21 mouse cellular contexts compared by ENCODE assay signal in genomic region chr17:70836820-70837219, GRCm38 (mm10). TPM values are rescaled to one million over a fixed set of nuclear protein-coding genes. Genes with fewer than 3 reads are reported as not detected.
DNase-seq lines count a peak whose midpoint lies in the region; ATAC-seq and TF ChIP-seq lines count a peak whose summit lies in the region.
"Had no signal": no experiment of that assay in that cellular context is flagged by ENCODE, and none has a peak within 500 bp of the region (broad histone marks: within the 10 kb centered on the region; RNA-seq: fewer than 3 reads in every experiment).

No protein-coding gene starts in this region.

- H3K36me3 ChIP-seq in forebrain, embryonic 15.5 days, result no peaks in the 10 kb centered on the region
- no peaks in the 10 kb centered on the region for H3K36me3 ChIP-seq in forebrain, embryonic 14.5 days (ENCODE audit: control insufficient read depth, insufficient read depth, low read length)
- H3K36me3 ChIP-seq in ES-E14 (ENCODE audit: control insufficient read depth, insufficient read depth, low read length, poor library complexity, severe bottlenecking), result peaks cover 16% of the 10 kb centered on the region
- H3K36me3 ChIP-seq: hindbrain, embryonic 15.5 days; liver, embryonic 15.5 days had no signal

- H3K9ac ChIP-seq in forebrain, embryonic 15.5 days (replicated peaks), result no peak overlapping the region
- H3K9ac ChIP-seq in forebrain, embryonic 14.5 days (ENCODE audit: low read length), result no peak overlapping the region
- H3K9ac ChIP-seq in ES-E14 (ENCODE audit: insufficient read depth, low read depth, low read length, poor library complexity, severe bottlenecking), result peak overlapping the region; percentile 30; the same call in 1 of the 2 replicates
- H3K9ac ChIP-seq: forebrain, embryonic 12.5 days; hindbrain, embryonic 15.5 days; limb, embryonic 12.5 days; liver, embryonic 15.5 days had no signal

- ATAC-seq in forebrain, embryonic 15.5 days (replicated peaks), result 0 out of 2 replicates have a peak, but pooled peaks have one; percentile 47
- ATAC-seq in forebrain, embryonic 14.5 days, result no peak
- no peak for ATAC-seq in cerebellum, adult (ENCODE audit: insufficient number of reproducible peaks, low FRiP score, low TSS enrichment)
- ATAC-seq: CD4-positive, CD25-positive, alpha-beta regulatory T cell, adult 4 months had no signal

- peaks cover 4% of the 10 kb centered on the region; the same call in 1 of the 2 replicates for H3K27me3 ChIP-seq in forebrain, embryonic 15.5 days
- no peaks in the 10 kb centered on the region for H3K27me3 ChIP-seq in forebrain, embryonic 14.5 days (replicated peaks; ENCODE audit: control insufficient read depth, insufficient read depth, low read length)
- H3K27me3 ChIP-seq: hindbrain, embryonic 15.5 days had no signal

- no peak overlapping the region for H3K27ac ChIP-seq in forebrain, embryonic 15.5 days (replicated peaks)
- H3K27ac ChIP-seq in forebrain, embryonic 14.5 days (ENCODE audit: low read depth, low read length), result no peak overlapping the region
- peak overlapping the region; percentile 10; the same call in 1 of the 2 replicates for H3K27ac ChIP-seq in ES-E14 (ENCODE audit: insufficient read depth, low read depth, low read length, poor library complexity, severe bottlenecking)
- peak overlapping the region; percentile 25; the same call in 1 of the 2 replicates for H3K27ac ChIP-seq in bone marrow macrophage, adult 2 months (ENCODE audit: insufficient read depth, low read depth, low read length)
- H3K27ac ChIP-seq: forebrain, embryonic 12.5 days; heart, adult 2 months; hindbrain, embryonic 15.5 days; limb, embryonic 12.5 days; liver, embryonic 15.5 days had no signal

- no peaks in the 10 kb centered on the region for H3K9me3 ChIP-seq in forebrain, embryonic 15.5 days
- no peaks in the 10 kb centered on the region for H3K9me3 ChIP-seq in forebrain, embryonic 14.5 days (replicated peaks; ENCODE audit: control insufficient read depth, low read length)
- no peaks in the 10 kb centered on the region for H3K9me3 ChIP-seq in ES-E14 (ENCODE audit: control insufficient read depth, insufficient read depth, low read depth, low read length)
- H3K9me3 ChIP-seq: forebrain, embryonic 12.5 days; hindbrain, embryonic 15.5 days; limb, embryonic 12.5 days; liver, embryonic 15.5 days had no signal

- no peak overlapping the region for H3K4me2 ChIP-seq in forebrain, embryonic 15.5 days (replicated peaks)
- H3K4me2 ChIP-seq in forebrain, embryonic 14.5 days (ENCODE audit: low read length), result no peak overlapping the region
- H3K4me2 ChIP-seq: forebrain, embryonic 12.5 days; hindbrain, embryonic 15.5 days; limb, embryonic 12.5 days; liver, embryonic 15.5 days had no signal

- DNase-seq in forebrain, embryonic 14.5 days (ENCODE audit: low spot score), result no peak
- peak; percentile 72 for DNase-seq in 3134 (ENCODE audit: extremely low read depth, insufficient read length, low spot score)
- DNase-seq in ES-E14 (ENCODE audit: low read depth, low spot score), result no peak
- DNase-seq in right cerebral cortex, postnatal 25 days, result no peak
- DNase-seq in thymus, postnatal 36 days, result no peak
- DNase-seq: cerebellum, postnatal 10 days; heart, adult 2 months; heart, postnatal 10 days; layer of hippocampus, postnatal 36 days; lung, postnatal 4 days; midbrain, embryonic 14.5 days; right cerebral cortex, postnatal 4 days; thymus, postnatal 4 days had no signal

- 40% methylated on average over 7 of the region's 7 CpGs for WGBS in forebrain, embryonic 15.5 days
- 44% methylated on average over 7 of the region's 7 CpGs for WGBS in forebrain, embryonic 14.5 days

- H3K4me3 ChIP-seq in forebrain, embryonic 15.5 days, result no peak overlapping the region
- no peak overlapping the region for H3K4me3 ChIP-seq in forebrain, embryonic 14.5 days (ENCODE audit: low read depth, low read length)
- H3K4me3 ChIP-seq in ES-E14 (ENCODE audit: insufficient read depth in 1 of 2, low read depth in 1 of 2, low read length in 2 of 2, poor library complexity in 1 of 2, severe bottlenecking in 1 of 2), result peak overlapping the region in 1 of 2 experiments; percentile 60; a peak in 1 of 4 replicates
- peak overlapping the region; percentile 3; the same call in 1 of the 2 replicates for H3K4me3 ChIP-seq in bone marrow macrophage, adult 2 months (ENCODE audit: insufficient read depth, low read length)
- H3K4me3 ChIP-seq: forebrain, embryonic 12.5 days; heart, adult 2 months; hindbrain, embryonic 15.5 days; limb, embryonic 12.5 days; liver, embryonic 15.5 days had no signal

- TF ChIP-seq POLR2A in bone marrow macrophage, adult 2 months (IDR thresholded peaks at IDR 0.05; ENCODE audit: borderline replicate concordance, low read depth, low read length), result no peak

- H3K4me1 ChIP-seq in forebrain, embryonic 15.5 days, result peaks cover 10% of the 10 kb centered on the region
- peaks cover 8% of the 10 kb centered on the region for H3K4me1 ChIP-seq in forebrain, embryonic 14.5 days (ENCODE audit: control insufficient read depth, insufficient read depth, low read length)
- peaks cover 6 to 9% of the 10 kb centered on the region in 2 experiments; a peak in 3 of 4 replicates for H3K4me1 ChIP-seq in ES-E14 (ENCODE audit: control insufficient read depth in 2 of 2, insufficient read depth in 2 of 2, low read length in 2 of 2, poor library complexity in 1 of 2)
- H3K4me1 ChIP-seq in bone marrow macrophage, adult 2 months (ENCODE audit: control insufficient read depth, insufficient read depth, low read length), result peaks cover 29% of the 10 kb centered on the region
- H3K4me1 ChIP-seq: liver, embryonic 15.5 days had no signal

- in situ Hi-C loops in ES-E14 (cut with MboI; ENCODE audit: low sequenced_read_pairs in 2 of 2, unreplicated experiment in 2 of 2), result no loop called here

- no peak for TF ChIP-seq CTCF in bone marrow macrophage, adult 2 months (IDR thresholded peaks at IDR 0.05; ENCODE audit: low read depth, low read length)

TF ChIP-seq in ES-E14, 5 proteins besides CTCF, POLR2A, EP300 and RAD21:
- TF ChIP-seq CHD2 (IDR thresholded peaks at IDR 0.05; ENCODE audit: low read depth, low read length) (no peak), HCFC1 (IDR thresholded peaks at IDR 0.05; ENCODE audit: borderline replicate concordance, insufficient read depth, low read length) (no peak), ZNF384 (IDR thresholded peaks at IDR 0.05; ENCODE audit: low read depth, low read length) (no peak), ZC3H11A (IDR thresholded peaks at IDR 0.05; ENCODE audit: borderline replicate concordance, low read depth, low read length) (no peak), MAFK (IDR thresholded peaks at IDR 0.05; ENCODE audit: insufficient read depth, low read depth, low read length) (no peak)

RNA-seq across cellular contexts. Expression of gene Tgif1, which starts 16.5 kb away (rescaled TPM):
- 12.4 and 14.1 TPM in 2 replicates for polyA plus RNA-seq in forebrain, embryonic 15.5 days (2015; fragmentation: Nextera tagmentation; extraction: Ambion mirVana)
- 12.9 and 13.6 TPM in 2 replicates for polyA plus RNA-seq in forebrain, embryonic 14.5 days (2014; fragmentation: Nextera tagmentation; extraction: Ambion mirVana)
- total RNA-seq in ES-E14 (2012; rRNA removed), result 74.6 and 87.1 TPM in 2 replicates
- 86.0 and 97.0 TPM in 2 replicates for polyA plus RNA-seq in bone marrow macrophage, adult 2 months (2012; ENCODE audit: insufficient read depth, insufficient read length, missing spikeins)

Comparison
In these comparisons a context has a peak if more than half of its experiments do, and no peak if none do; other contexts are left out.
1. H3K27ac ChIP-seq: peak in ES-E14 (single experiment) and bone marrow macrophage, adult 2 months (single experiment); none in forebrain, embryonic 15.5 days (single experiment) and forebrain, embryonic 14.5 days (single experiment).